Mouse (Mus musculus): ENCODE data around the gene Hoxc10. TPM values are rescaled to one million over a fixed set of nuclear protein-coding genes. Genes with fewer than 3 reads are reported as not detected.

Gene Hoxc10
- polyA plus RNA-seq, 1 experiment from 2014 or later: 51.3 TPM

DNA sequence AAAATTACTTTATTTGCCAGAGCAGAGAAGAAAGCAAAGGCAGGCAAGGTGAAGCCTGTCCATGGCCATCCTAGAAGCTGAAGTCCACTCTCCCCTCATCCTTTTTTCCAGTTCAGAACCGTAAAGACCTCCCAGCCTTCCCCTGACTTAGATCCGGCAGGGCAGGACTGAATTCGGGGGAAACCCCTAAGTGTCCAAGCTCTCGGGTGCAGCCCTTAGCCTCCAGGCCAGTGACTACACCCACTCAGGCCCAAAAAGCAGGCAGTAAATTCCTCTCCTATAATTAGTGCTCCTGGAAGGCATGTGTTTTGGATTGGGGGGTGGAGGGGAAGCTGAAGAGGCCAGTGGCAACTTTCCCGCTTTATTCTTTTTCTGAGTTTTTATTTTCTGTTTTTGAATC, 39.2 kb downstream of the Hoxc10 start:
- peak overlapping the region; percentile 59 for H3K4me2 ChIP-seq
- H3K4me1 ChIP-seq: peaks cover 96% of the 10 kb centered on the region
- ATAC-seq (ENCODE audit: low FRiP score): no peak
- H3K36me3 ChIP-seq: no peaks in the 10 kb centered on the region
- 15% methylated on average over 5 of the region's 5 CpGs for WGBS
- H3K9me3 ChIP-seq (replicated peaks): no peaks in the 10 kb centered on the region
- no peaks in the 10 kb centered on the region for H3K27me3 ChIP-seq (replicated peaks)
- peak overlapping the region; percentile 47 for H3K9ac ChIP-seq (replicated peaks)
- H3K4me3 ChIP-seq (replicated peaks): peak overlapping the region; percentile 29
- H3K27ac ChIP-seq (replicated peaks): peak overlapping the region; percentile 86

DNA sequence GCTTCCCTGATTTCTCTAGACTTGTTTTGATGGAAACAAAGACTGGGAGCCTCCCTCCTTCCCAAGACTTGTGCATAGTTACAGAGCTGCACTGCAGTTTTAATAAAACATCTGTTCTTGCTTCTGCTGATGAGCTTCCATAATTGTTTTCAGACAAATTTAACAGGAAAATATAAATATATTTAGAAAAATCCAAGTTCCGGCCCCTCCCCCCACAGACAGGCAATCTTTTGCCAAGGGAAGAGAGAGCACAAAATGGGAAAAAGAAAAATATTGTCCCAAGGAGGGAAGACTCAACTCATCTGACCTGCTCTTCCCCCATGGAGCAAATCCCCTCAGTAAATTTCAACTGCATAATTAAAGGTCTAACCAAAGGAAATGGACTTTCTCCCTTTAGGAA, 39.7 kb downstream of the Hoxc10 start:
- Histone ChIP-seq H3K27ac (replicated peaks) (peak overlapping the region; percentile 86), H3K27me3 (replicated peaks) (no peaks in the 10 kb centered on the region), H3K4me1 (peaks cover 96% of the 10 kb centered on the region), H3K9ac (replicated peaks) (peak overlapping the region; percentile 47), H3K4me3 (replicated peaks) (no peak overlapping the region), H3K36me3 (no peaks in the 10 kb centered on the region), H3K4me2 (peak overlapping the region; percentile 59), H3K9me3 (replicated peaks) (no peaks in the 10 kb centered on the region)
- no peak for ATAC-seq (ENCODE audit: low FRiP score)
- WGBS: 12% methylated on average over 1 of the region's 1 CpGs

DNA sequence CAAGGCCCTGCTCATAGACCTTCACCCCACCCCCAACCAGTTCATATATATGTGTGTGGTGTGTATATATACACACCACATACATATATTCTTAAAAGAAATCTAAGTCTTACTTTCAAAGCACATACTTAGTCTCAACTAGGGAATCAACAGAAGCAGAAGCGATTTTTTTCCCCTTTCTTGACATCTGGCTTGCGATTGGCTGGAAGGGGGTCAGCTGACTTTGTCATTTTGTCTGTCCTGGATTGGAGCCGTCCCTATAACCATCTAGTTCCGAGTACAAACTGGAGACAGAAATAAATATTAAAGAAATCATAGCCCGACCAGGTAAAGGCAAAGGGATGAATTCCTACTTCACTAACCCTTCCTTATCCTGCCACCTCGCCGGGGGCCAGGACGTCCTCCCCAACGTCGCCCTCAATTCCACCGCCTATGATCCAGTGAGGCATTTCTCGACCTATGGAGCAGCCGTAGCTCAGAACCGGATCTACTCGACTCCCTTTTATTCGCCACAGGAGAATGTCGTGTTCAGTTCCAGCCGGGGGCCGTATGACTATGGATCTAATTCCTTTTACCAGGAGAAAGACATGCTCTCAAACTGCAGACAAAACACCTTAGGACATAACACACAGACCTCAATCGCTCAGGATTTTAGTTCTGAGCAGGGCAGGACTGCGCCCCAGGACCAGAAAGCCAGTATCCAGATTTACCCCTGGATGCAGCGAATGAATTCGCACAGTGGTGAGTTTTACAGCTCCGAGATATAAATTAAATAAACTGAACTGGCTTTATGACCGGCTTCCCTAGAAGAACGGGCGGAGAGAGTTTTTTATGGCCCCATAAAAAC, 42.9 kb downstream of the Hoxc10 start:
- Histone ChIP-seq H3K27me3 (replicated peaks) (no peaks in the 10 kb centered on the region), H3K9me3 (replicated peaks) (no peaks in the 10 kb centered on the region), H3K4me1 (peaks cover 96% of the 10 kb centered on the region), H3K9ac (replicated peaks) (peak overlapping the region; percentile 52), H3K36me3 (no peaks in the 10 kb centered on the region), H3K27ac (replicated peaks) (peak overlapping the region; percentile 86), H3K4me3 (replicated peaks) (peak overlapping the region; percentile 41), H3K4me2 (peak overlapping the region; percentile 71)
- ATAC-seq (ENCODE audit: low FRiP score): no peak
- 2% methylated on average over 27 of the region's 27 CpGs for WGBS

DNA sequence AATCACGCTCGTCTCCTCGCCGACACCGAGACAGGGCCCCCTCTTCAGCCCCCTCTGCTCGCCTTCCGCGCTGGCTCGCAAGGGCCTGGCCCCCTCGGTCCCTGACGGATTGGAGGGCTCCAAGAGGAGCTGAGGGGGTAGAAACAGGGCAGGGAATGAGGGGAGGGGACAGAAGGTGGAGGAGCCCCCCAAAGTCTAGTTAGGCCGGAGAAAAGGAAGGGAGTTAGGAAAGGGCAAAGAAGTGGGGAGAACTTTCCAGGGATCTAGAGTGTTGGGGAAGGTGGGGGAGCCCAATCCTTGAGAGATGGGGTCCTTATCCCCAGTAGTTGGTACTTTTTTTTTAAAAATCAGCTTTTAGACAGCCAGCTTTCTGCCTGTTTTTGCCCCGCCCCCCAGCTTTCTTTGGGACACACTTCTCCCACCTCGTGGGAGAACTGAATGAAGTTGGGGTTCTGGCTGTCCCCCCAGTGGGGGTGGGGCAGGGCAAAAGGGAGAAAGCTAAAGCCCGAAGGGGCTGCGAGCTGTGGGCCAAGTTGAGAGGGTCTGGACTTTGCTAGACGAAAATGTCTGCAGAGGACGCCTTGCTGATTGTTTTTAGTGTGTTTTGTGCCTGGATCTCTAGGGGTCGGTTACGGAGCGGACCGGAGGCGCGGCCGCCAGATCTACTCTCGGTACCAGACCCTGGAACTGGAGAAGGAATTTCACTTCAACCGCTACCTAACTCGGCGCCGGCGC, 43.7 kb downstream of the Hoxc10 start:
- 4% methylated on average over 31 of the region's 31 CpGs for WGBS
- peak overlapping the region; percentile 86 for H3K27ac ChIP-seq (replicated peaks)
- peak overlapping the region; percentile 41 for H3K4me3 ChIP-seq (replicated peaks)
- H3K4me1 ChIP-seq: peaks cover 97% of the 10 kb centered on the region
- H3K9me3 ChIP-seq (replicated peaks): no peaks in the 10 kb centered on the region
- H3K9ac ChIP-seq (replicated peaks): peak overlapping the region; percentile 52
- H3K4me2 ChIP-seq: peak overlapping the region; percentile 71
- no peaks in the 10 kb centered on the region for H3K27me3 ChIP-seq (replicated peaks)
- ATAC-seq (ENCODE audit: low FRiP score): no peak
- no peaks in the 10 kb centered on the region for H3K36me3 ChIP-seq

DNA sequence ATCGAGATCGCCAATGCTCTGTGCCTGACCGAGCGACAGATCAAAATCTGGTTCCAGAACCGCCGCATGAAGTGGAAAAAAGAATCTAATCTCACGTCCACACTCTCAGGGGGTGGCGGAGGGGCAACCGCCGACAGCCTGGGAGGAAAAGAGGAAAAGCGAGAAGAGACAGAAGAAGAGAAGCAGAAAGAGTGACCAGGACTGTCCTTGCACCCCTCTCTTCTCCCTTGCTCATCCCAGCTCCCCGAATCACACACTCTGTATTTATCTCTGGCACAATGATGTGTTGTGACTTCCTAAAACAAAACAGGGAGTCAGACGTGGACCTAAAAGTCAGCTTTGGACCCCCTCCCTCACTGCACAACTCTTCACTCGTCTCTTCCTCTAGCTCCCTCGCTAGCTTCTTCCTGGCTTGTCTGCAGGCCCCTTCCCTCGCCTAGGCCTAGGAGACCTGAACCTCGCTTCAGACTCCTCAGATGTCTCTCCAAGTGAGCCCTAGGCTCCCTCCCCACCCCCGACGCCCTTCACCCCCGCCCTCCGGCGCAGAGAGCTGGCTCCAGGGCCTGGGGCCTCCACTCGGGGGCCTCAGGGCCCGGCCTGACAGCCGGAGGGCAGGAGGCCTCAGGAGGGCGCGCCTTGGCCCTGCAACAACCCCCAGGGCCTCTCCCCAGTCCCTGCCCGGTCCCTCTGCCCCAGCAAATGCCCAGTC, 44.4 kb downstream of the Hoxc10 start:
- peaks cover 97% of the 10 kb centered on the region for H3K4me1 ChIP-seq
- peak overlapping the region; percentile 52 for H3K9ac ChIP-seq (replicated peaks)
- no peaks in the 10 kb centered on the region for H3K27me3 ChIP-seq (replicated peaks)
- no peaks in the 10 kb centered on the region for H3K36me3 ChIP-seq
- WGBS: 6% methylated on average over 28 of the region's 28 CpGs
- no peaks in the 10 kb centered on the region for H3K9me3 ChIP-seq (replicated peaks)
- H3K4me3 ChIP-seq (replicated peaks): peak overlapping the region; percentile 41
- peak overlapping the region; percentile 71 for H3K4me2 ChIP-seq
- H3K27ac ChIP-seq (replicated peaks): peak overlapping the region; percentile 86
- ATAC-seq (ENCODE audit: low FRiP score): no peak

DNA sequence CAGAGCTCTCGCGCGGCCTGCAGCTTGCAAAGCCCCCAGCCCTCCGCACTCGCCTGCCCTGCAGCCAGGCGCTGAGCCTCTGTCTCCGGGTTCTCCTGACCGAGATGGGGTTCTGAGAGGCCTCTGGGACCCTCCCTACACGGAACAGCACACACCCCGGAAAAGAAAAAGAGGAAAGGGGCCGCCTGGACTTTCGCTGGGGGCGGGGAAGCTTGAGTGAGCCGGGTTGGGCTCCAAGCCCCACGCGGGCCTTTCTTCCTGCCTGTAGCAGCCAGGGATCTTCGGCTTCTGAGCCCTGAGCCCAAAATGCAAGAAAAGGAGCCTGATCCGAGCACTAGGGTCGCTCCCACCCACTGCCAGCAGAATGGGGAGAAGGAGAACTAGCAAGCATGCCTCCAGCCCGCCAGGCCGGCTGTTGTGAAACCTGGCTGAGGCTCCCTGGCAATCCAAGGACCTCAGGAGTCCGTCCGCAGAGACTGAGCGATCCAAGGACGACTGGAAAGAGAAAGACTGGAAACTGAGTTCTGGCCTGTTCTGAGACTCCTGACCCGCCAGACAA, 45.4 kb downstream of the Hoxc10 start:
- H3K9me3 ChIP-seq (replicated peaks): no peaks in the 10 kb centered on the region
- H3K4me1 ChIP-seq: peaks cover 95% of the 10 kb centered on the region
- peak overlapping the region; percentile 23 for H3K4me3 ChIP-seq (replicated peaks)
- no peaks in the 10 kb centered on the region for H3K27me3 ChIP-seq (replicated peaks)
- no peaks in the 10 kb centered on the region for H3K36me3 ChIP-seq
- peak overlapping the region; percentile 79 for H3K27ac ChIP-seq (replicated peaks)
- 17% methylated on average over 26 of the region's 26 CpGs for WGBS
- no peak for ATAC-seq (ENCODE audit: low FRiP score)
- peak overlapping the region; percentile 43 for H3K9ac ChIP-seq (replicated peaks)
- H3K4me2 ChIP-seq: peak overlapping the region; percentile 71

DNA sequence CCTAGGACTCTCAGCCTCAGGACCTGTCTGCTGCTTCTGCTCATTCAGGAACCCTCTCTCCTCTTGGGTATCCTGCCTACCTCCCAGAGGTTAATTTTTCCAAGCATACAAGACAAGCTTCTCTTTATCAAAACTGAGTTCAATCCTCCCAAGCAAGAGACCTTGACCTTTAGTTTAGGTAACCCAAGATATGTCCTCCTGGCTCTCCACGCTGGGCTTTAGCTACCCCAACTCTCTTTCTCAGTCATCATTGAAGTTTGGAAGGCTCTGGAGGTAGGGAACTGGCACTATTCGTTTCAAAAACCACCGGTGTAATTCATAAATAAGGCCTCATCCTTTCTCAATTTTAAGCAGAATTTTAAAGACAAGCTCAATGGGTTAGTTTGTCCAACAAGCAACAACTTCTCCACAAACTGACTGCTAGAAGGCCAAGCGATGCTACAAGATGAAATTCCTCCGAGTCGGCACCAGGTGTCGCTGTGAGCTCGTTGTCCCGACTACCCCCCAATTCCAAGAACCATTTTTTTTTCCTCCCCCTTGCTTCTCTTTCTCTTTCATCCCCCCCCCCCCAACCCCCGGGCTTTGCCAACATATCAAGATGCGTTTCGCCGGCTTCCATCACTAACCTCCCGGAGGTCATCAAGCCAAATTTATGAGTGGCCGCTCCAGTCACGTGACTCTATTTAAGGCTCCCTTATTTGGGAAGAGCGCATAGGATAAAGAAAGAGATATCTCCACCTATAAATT, 46.8 kb downstream of the Hoxc10 start:
- no peak for ATAC-seq (ENCODE audit: low FRiP score)
- Histone ChIP-seq H3K27ac (replicated peaks) (peak overlapping the region; percentile 89), H3K4me3 (replicated peaks) (peak overlapping the region; percentile 38), H3K36me3 (no peaks in the 10 kb centered on the region), H3K27me3 (replicated peaks) (no peaks in the 10 kb centered on the region), H3K9ac (replicated peaks) (peak overlapping the region; percentile 53; the same call in 1 of the 2 replicates), H3K4me2 (peak overlapping the region; percentile 71), H3K9me3 (replicated peaks) (no peaks in the 10 kb centered on the region), H3K4me1 (peaks cover 95% of the 10 kb centered on the region)
- WGBS: 6% methylated on average over 17 of the region's 17 CpGs

DNA sequence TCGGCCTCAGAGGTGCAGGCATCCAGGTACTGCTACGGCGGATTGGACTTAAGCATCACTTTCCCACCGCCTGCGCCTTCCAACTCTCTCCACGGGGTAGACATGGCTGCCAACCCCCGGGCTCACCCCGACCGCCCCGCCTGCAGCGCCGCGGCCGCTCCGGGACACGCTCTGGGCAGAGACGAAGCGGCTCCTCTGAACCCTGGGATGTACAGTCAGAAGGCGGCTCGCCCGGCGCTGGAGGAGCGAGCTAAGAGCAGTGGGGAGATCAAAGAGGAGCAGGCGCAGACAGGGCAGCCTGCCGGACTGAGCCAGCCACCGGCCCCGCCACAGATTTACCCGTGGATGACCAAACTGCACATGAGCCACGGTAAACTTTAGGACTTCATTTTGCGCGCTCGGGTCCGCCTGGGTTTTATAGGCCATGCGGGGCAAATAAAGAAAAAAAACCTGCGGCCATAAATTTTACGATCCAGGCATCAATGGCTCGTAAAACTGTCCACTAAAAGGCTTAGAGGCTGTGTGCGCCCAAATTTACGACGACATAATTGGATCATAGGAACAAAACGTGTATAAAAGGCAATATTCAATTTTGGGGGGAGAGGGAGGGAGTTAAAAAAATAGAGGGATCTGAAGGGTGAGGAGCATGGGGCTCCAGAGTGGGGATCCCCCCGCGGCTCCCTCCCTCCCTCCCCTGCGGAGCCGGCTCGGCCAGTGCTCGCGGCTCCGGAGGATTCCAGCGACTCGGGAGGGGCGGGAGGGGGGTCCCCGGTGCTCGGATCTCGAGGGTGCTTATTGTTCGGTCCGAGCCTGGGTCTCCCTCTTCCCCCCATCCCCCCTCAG, 47.8 kb downstream of the Hoxc10 start:
- ATAC-seq (ENCODE audit: low FRiP score): peak; percentile 73
- Histone ChIP-seq H3K9ac (replicated peaks) (peak overlapping the region; percentile 53), H3K36me3 (no peaks in the 10 kb centered on the region), H3K4me3 (replicated peaks) (peak overlapping the region; percentile 38), H3K9me3 (replicated peaks) (no peaks in the 10 kb centered on the region), H3K27ac (replicated peaks) (peak overlapping the region; percentile 89), H3K27me3 (replicated peaks) (no peaks in the 10 kb centered on the region), H3K4me2 (peak overlapping the region; percentile 71), H3K4me1 (peaks cover 95% of the 10 kb centered on the region)
- WGBS: under 1% methylated on average over 43 of the region's 57 CpGs

DNA sequence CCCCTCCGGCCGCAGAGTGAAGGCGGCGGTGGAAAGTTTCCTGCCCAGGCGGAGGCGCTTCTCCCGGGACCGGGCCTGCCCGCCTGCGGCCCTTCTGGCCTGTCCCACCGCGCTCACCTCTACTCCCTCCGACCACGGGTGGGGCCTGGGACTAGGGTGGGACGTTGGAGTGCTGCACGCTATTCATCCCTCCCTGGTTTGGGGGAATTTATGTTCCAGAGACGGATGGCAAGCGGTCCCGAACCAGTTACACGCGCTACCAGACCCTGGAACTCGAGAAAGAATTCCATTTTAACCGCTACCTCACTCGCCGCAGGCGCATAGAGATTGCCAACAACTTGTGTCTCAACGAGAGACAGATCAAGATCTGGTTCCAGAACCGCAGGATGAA, 48.4 kb downstream of the Hoxc10 start:
- Histone ChIP-seq H3K27ac (replicated peaks) (peak overlapping the region; percentile 89), H3K9me3 (replicated peaks) (no peaks in the 10 kb centered on the region), H3K27me3 (replicated peaks) (no peaks in the 10 kb centered on the region), H3K36me3 (no peaks in the 10 kb centered on the region), H3K4me1 (peaks cover 95% of the 10 kb centered on the region), H3K9ac (replicated peaks) (peak overlapping the region; percentile 53), H3K4me2 (peak overlapping the region; percentile 71), H3K4me3 (replicated peaks) (peak overlapping the region; percentile 38)
- no peak for ATAC-seq (ENCODE audit: low FRiP score)
- WGBS: 3% methylated on average over 28 of the region's 28 CpGs

DNA sequence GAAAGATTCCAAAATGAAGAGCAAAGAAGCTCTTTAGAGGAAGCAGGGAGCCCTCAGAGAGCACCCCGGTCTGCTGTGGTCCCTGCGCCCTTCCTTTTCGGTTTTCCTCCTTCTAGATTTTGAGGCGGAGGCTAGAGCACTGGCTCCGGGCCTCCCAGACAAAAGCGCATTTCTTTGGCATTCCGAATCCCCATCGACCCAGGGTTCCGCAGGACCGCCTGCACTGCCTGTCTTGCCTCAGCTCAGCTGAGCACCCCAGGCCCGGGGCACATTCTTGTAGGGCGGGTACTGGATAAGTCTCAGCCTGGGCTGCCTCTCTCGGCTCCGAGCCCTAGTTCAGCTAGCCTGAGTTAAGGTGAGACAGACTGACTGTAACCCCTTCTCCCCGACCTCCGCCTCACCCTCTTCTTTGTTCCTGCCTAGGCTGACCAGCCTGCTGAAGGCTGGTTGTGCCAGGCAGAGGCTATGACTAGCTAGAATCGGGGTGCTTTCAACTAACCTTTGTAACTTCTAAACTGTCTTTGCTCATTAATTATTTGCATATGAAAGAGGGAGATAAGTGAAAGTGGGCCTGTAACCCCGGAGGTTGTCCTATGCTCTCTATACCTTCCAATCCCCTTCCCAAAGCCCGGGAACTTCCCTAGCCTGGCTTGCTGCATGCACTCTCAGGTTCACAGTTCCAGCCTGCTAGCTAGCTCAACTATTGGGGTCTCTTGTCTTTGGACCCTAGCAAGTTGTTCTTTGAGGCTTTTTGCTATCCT, 49.0 kb downstream of the Hoxc10 start:
- H3K4me3 ChIP-seq (replicated peaks): peak overlapping the region; percentile 38
- no peaks in the 10 kb centered on the region for H3K36me3 ChIP-seq
- 14% methylated on average over 19 of the region's 19 CpGs for whole genome bisulfite sequencing
- peaks cover 94% of the 10 kb centered on the region for H3K4me1 ChIP-seq
- H3K4me2 ChIP-seq: peak overlapping the region; percentile 71
- no peaks in the 10 kb centered on the region for H3K27me3 ChIP-seq (replicated peaks)
- H3K9ac ChIP-seq (replicated peaks): peak overlapping the region; percentile 53
- no peak for ATAC-seq (ENCODE audit: low FRiP score)
- no peaks in the 10 kb centered on the region for H3K9me3 ChIP-seq (replicated peaks)
- H3K27ac ChIP-seq (replicated peaks): peak overlapping the region; percentile 89
